Mouse (Mus musculus) intestine, embryonic 15.5 days (tissue): ENCODE measurements around the gene Il1rl2. TPM values are rescaled to one million over a fixed set of nuclear protein-coding genes. Genes with fewer than 3 reads are reported as not detected.

ENCODE experiments used
- ATAC-seq: fragments of 200-750 bp; cut with Nextera tagmentation; 2 replicates; pipeline ENCODE4 v1.8.0; 2017; ENCODE audit warnings: moderate TSS enrichment, moderate library complexity
- H3K27ac ChIP-seq: fragments of 300-500 bp; sonication (generic); 2 replicates; pipeline ENCODE4 v1.5.1; 2015; ENCODE audit warnings: mild to moderate bottlenecking, inconsistent platforms
- H3K27me3 ChIP-seq: fragments of 300-500 bp; sonication (generic); replicated peaks from 2 replicates; pipeline ENCODE4 v1.6.1; 2015; ENCODE audit warnings: inconsistent platforms
- H3K36me3 ChIP-seq: fragments of 300-500 bp; sonication (generic); 2 replicates; pipeline ENCODE4 v1.6.1; 2015; ENCODE audit warnings: inconsistent platforms
- H3K4me1 ChIP-seq: fragments of 300-500 bp; sonication (generic); replicated peaks from 2 replicates; pipeline ENCODE4 v1.6.1; 2015; ENCODE audit warnings: inconsistent platforms
- H3K4me2 ChIP-seq: fragments of 300-500 bp; sonication (generic); replicated peaks from 2 replicates; pipeline ENCODE4 v1.6.1; 2015; ENCODE audit warnings: mild to moderate bottlenecking, inconsistent platforms
- H3K4me3 ChIP-seq: fragments of 300-500 bp; sonication (generic); replicated peaks from 2 replicates; pipeline ENCODE4 v1.5.1; 2015; ENCODE audit warnings: inconsistent platforms
- H3K9ac ChIP-seq: fragments of 300-500 bp; sonication (generic); 2 replicates; pipeline ENCODE4 v1.6.1; 2015; ENCODE audit warnings: inconsistent platforms
- H3K9me3 ChIP-seq: fragments of 300-500 bp; sonication (generic); 2 replicates; pipeline ENCODE4 v1.6.1; 2016; ENCODE audit warnings: inconsistent platforms
- WGBS: fragments of 180-500 bp; shearing (Covaris S2); methylation state at CpG from one replicate; pipeline ENCODE4 v1.1.7; 2015; 5-methylcytosine and 5-hydroxymethylcytosine counted together
- polyA plus RNA-seq: library from polyadenylated mRNA; unstranded; fragments of >200 nt; fragmentation: Nextera tagmentation; extraction: Ambion mirVana; gene quantifications from 2 replicates; pipeline ENCODE4 v1.2.1, GENCODE M21; 2015

The Il1rl2 gene
- polyA plus RNA-seq, 1 experiment from 2014 or later, result 5.3 TPM

GRCm38 (mm10) chr1:40327604-40328003 is 3.2 kb downstream of the Il1rl2 start:
- 91% methylated on average over 3 of the region's 3 CpGs for WGBS

DNA sequence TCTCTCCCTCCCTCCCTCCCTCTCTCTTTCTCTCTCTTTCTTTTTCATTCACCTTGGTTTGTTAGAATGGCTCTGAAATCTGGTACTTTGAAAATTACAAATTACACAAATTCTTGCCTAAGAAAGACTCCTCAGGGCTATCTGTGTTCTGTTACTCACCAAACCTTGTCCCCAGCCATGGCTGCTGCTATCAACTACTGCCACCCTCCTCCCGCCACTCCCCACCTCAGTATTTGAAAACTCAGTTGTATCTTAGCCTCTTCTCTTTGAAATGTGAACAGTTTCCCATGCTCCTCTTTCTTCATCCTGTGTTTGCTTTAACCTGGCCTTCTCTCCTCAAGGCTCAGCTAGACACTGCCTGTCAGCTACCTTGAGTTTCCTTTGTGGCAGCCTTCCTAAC is 5.1 kb downstream of the Il1rl2 start:
- 88% methylated on average over 1 of the region's 1 CpGs for WGBS

More at GRCm38 (mm10) chr1:40327604-40328003, 3.2 kb downstream of the Il1rl2 start:
- Histone ChIP-seq H3K4me2 (no peak overlapping the region), H3K4me1 (peaks cover 7% of the 10 kb centered on the region; the same call in 1 of the 2 replicates), H3K27me3 (0 out of 2 replicates have a peak, but pooled peaks cover 6% of the 10 kb centered on the region), H3K9me3 (no peaks in the 10 kb centered on the region), H3K9ac (no peak overlapping the region), H3K36me3 (no peaks in the 10 kb centered on the region), H3K27ac (no peak overlapping the region), H3K4me3 (no peak overlapping the region)
- ATAC-seq, result no peak

GRCm38 (mm10) chr1:40330181-40330580 is 5.8 kb downstream of the Il1rl2 start:
- Histone ChIP-seq H3K27ac (no peak overlapping the region), H3K4me2 (no peak overlapping the region), H3K27me3 (0 out of 2 replicates have a peak, but pooled peaks cover 6% of the 10 kb centered on the region), H3K9ac (no peak overlapping the region), H3K36me3 (no peaks in the 10 kb centered on the region), H3K4me1 (peaks cover 5% of the 10 kb centered on the region; the same call in 1 of the 2 replicates), H3K4me3 (no peak overlapping the region), H3K9me3 (no peaks in the 10 kb centered on the region)
- WGBS, result 87% methylated on average over 8 of the region's 8 CpGs
- ATAC-seq, result no peak

More for the DNA sequence above, 5.1 kb downstream of the Il1rl2 start:
- no peak overlapping the region for H3K4me3 ChIP-seq
- H3K27ac ChIP-seq, result no peak overlapping the region
- 0 out of 2 replicates have a peak, but pooled peaks cover 6% of the 10 kb centered on the region for H3K27me3 ChIP-seq
- peaks cover 7% of the 10 kb centered on the region; the same call in 1 of the 2 replicates for H3K4me1 ChIP-seq
- no peaks in the 10 kb centered on the region for H3K9me3 ChIP-seq
- no peaks in the 10 kb centered on the region for H3K36me3 ChIP-seq
- no peak for ATAC-seq
- H3K9ac ChIP-seq, result no peak overlapping the region
- no peak overlapping the region for H3K4me2 ChIP-seq

- WGBS, result 77% methylated on average over 1 of the region's 1 CpGs
- Histone ChIP-seq H3K9me3 (no peaks in the 10 kb centered on the region), H3K9ac (no peak overlapping the region), H3K4me2 (no peak overlapping the region), H3K27ac (no peak overlapping the region), H3K4me1 (no peaks in the 10 kb centered on the region), H3K27me3 (no peaks in the 10 kb centered on the region), H3K36me3 (no peaks in the 10 kb centered on the region), H3K4me3 (no peak overlapping the region)
- no peak for ATAC-seq
Measured at GRCm38 (mm10) chr1:40339346-40339745, 14.9 kb downstream of the Il1rl2 start.

- ATAC-seq, result no peak
- no peaks in the 10 kb centered on the region for H3K27me3 ChIP-seq
- no peak overlapping the region for H3K9ac ChIP-seq
- H3K4me3 ChIP-seq, result no peak overlapping the region
- no peak overlapping the region for H3K27ac ChIP-seq
- H3K4me1 ChIP-seq, result no peaks in the 10 kb centered on the region
- H3K4me2 ChIP-seq, result no peak overlapping the region
- no peaks in the 10 kb centered on the region for H3K9me3 ChIP-seq
- no peaks in the 10 kb centered on the region for H3K36me3 ChIP-seq
- WGBS, result 85% methylated on average over 4 of the region's 4 CpGs
Measured at GRCm38 (mm10) chr1:40340102-40340501, 15.7 kb downstream of the Il1rl2 start.

- Histone ChIP-seq H3K27ac (no peak overlapping the region), H3K9me3 (no peaks in the 10 kb centered on the region), H3K4me2 (no peak overlapping the region), H3K36me3 (no peaks in the 10 kb centered on the region), H3K4me3 (no peak overlapping the region), H3K9ac (no peak overlapping the region), H3K4me1 (no peaks in the 10 kb centered on the region; the same call in 1 of the 2 replicates), H3K27me3 (no peaks in the 10 kb centered on the region)
- ATAC-seq, result no peak
- 62% methylated on average over 4 of the region's 4 CpGs for WGBS
Measured at GRCm38 (mm10) chr1:40352158-40352903, 27.9 kb downstream of the Il1rl2 start.

DNA sequence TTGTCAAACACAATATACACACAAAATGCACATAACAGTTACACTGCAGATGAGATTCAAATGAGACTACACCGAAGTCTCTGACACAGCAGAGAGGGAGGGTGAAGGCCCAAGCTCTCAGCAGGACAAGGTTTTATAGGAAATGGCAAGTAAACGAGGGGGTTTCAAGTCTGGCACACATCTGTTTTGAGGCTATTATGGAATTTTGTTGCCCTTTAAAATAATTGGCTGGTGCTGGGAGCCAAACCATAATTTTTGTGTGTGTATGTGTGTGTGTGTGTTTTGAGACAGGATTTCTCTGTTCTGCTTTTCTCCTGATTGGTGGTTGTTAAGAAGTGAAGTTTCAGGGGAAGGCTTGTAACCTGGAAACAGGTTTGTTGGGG is 28.5 kb downstream of the Il1rl2 start:
- H3K4me3 ChIP-seq, result no peak overlapping the region
- no peaks in the 10 kb centered on the region for H3K27me3 ChIP-seq
- no peaks in the 10 kb centered on the region; the same call in 1 of the 2 replicates for H3K4me1 ChIP-seq
- no peaks in the 10 kb centered on the region for H3K9me3 ChIP-seq
- WGBS, result 62% methylated on average over 2 of the region's 2 CpGs
- no peaks in the 10 kb centered on the region for H3K36me3 ChIP-seq
- H3K4me2 ChIP-seq, result no peak overlapping the region
- no peak overlapping the region for H3K27ac ChIP-seq
- no peak for ATAC-seq
- no peak overlapping the region for H3K9ac ChIP-seq

GRCm38 (mm10) chr1:40354665-40355064 is 30.3 kb downstream of the Il1rl2 start:
- no peak overlapping the region for H3K27ac ChIP-seq
- H3K9ac ChIP-seq, result no peak overlapping the region
- 86% methylated on average over 3 of the region's 3 CpGs for WGBS
- H3K4me3 ChIP-seq, result no peak overlapping the region
- H3K4me1 ChIP-seq, result peaks cover 2% of the 10 kb centered on the region; the same call in 1 of the 2 replicates
- H3K27me3 ChIP-seq, result no peaks in the 10 kb centered on the region
- ATAC-seq, result no peak
- H3K4me2 ChIP-seq, result no peak overlapping the region
- H3K36me3 ChIP-seq, result no peaks in the 10 kb centered on the region
- H3K9me3 ChIP-seq, result no peaks in the 10 kb centered on the region

- Histone ChIP-seq H3K9ac (no peak overlapping the region), H3K4me2 (no peak overlapping the region), H3K4me1 (peaks cover 2% of the 10 kb centered on the region; the same call in 1 of the 2 replicates), H3K9me3 (no peaks in the 10 kb centered on the region), H3K27ac (no peak overlapping the region), H3K27me3 (no peaks in the 10 kb centered on the region), H3K4me3 (no peak overlapping the region), H3K36me3 (no peaks in the 10 kb centered on the region)
- ATAC-seq, result no peak
- WGBS, result 85% methylated on average over 4 of the region's 4 CpGs
Measured at GRCm38 (mm10) chr1:40355431-40355843, 31.0 kb downstream of the Il1rl2 start.

DNA sequence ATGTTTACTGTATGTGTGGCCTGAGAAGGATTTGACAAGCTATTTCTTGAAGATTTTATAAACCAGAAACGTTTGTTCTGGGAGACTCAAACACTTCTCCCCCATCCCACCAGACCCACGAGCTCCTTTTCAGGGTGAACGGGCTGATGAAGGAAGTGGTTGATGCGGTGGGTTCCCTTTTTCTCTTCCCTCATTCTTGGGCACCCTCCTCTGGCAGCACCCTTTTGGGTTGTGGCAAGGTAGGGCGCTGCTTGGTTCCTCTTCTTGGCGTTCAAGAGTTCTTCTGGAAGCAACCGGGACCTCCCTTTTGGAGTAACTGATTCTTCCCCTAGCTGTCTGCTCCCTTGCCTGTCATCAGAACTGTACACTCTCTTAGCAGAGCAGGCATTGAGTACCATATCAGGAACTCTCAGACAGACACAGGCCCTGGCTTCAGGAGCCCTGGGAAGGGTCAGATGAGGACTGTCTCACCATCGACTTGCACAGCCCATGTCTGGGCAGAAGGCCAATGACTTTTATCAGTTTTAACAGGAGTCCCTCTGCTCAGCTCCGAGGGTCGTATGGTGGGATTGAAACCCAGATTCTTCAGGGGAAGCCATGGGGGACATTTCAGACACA is 31.6 kb downstream of the Il1rl2 start:
- Histone ChIP-seq H3K36me3 (no peaks in the 10 kb centered on the region), H3K27ac (no peak overlapping the region), H3K4me1 (peaks cover 2% of the 10 kb centered on the region; the same call in 1 of the 2 replicates), H3K27me3 (no peaks in the 10 kb centered on the region), H3K4me2 (no peak overlapping the region), H3K9me3 (no peaks in the 10 kb centered on the region), H3K4me3 (no peak overlapping the region), H3K9ac (no peak overlapping the region)
- no peak for ATAC-seq
- WGBS, result 61% methylated on average over 10 of the region's 10 CpGs

GRCm38 (mm10) chr1:40357921-40358320 is 33.5 kb downstream of the Il1rl2 start:
- no peaks in the 10 kb centered on the region for H3K27me3 ChIP-seq
- H3K9ac ChIP-seq, result no peak overlapping the region
- no peak overlapping the region for H3K4me2 ChIP-seq
- H3K27ac ChIP-seq, result no peak overlapping the region
- peaks cover 2% of the 10 kb centered on the region; the same call in 1 of the 2 replicates for H3K4me1 ChIP-seq
- H3K36me3 ChIP-seq, result no peaks in the 10 kb centered on the region
- 53% methylated on average over 2 of the region's 2 CpGs for WGBS
- no peaks in the 10 kb centered on the region for H3K9me3 ChIP-seq
- H3K4me3 ChIP-seq, result no peak overlapping the region
- ATAC-seq, result no peak

DNA sequence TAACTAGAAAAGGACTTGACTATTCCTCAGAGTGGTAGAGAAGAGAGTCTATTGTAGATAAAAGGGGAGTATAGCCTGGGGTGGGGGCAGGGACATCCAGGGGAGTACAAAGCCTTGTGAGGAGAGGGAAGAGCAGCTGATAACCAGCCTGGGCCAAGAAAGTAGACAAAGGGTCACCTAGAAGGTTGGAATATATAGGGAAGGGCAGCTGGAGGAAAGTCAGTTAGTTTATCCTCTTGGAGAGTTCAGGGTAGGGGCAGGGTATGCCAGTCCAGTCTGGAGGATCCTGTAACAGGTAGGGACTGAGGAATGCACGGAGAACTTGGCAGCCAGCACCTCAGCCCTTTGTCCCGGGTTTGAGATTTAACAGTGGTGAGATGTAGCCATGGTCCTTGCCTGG is 33.9 kb downstream of the Il1rl2 start:
- H3K27me3 ChIP-seq, result no peaks in the 10 kb centered on the region
- H3K4me2 ChIP-seq, result no peak overlapping the region
- no peak overlapping the region for H3K27ac ChIP-seq
- H3K36me3 ChIP-seq, result no peaks in the 10 kb centered on the region
- no peak overlapping the region for H3K9ac ChIP-seq
- H3K9me3 ChIP-seq, result no peaks in the 10 kb centered on the region
- H3K4me3 ChIP-seq, result no peak overlapping the region
- ATAC-seq, result no peak
- peaks cover 2% of the 10 kb centered on the region; the same call in 1 of the 2 replicates for H3K4me1 ChIP-seq
- 64% methylated on average over 2 of the region's 2 CpGs for WGBS
